Mouse (Mus musculus) skeletal muscle tissue, adult 2 months (tissue): Measurements from ENCODE around the gene Slc5a4a.
A peak's percentile ranks its signal among the peaks of the same experiment; 100 is the strongest.

ENCODE experiments used
- DNase-seq: peaks from one replicate; pipeline ENCODE4 v3.0.0-alpha.2; 2012; ENCODE audit warnings: low read depth, low spot score

Gene Slc5a4a

DNA sequence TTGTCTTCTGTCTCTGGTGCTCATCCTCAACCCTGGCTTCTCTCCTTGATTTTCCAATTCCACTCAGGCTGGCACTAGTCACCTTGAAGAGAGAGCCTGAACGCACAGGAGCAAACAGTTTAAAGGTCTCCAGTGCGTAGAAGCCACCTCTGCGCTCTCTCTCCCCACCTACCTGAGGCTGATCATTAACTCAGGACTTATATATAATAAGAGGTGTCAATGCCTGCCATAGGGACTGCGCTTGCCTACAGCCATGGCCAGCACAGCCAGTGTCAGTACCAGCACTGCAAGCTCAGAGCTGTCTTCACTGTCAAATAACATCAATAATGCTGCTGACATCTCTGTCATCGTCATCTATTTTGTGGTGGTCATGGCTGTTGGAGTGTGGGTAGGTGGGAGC lies at the start of gene Slc5a4a:
Gene Slc5a4a, plus strand, starts transcription at position 174 of the 400 bp plus-strand sequence.
- no peak for DNase-seq

DNA sequence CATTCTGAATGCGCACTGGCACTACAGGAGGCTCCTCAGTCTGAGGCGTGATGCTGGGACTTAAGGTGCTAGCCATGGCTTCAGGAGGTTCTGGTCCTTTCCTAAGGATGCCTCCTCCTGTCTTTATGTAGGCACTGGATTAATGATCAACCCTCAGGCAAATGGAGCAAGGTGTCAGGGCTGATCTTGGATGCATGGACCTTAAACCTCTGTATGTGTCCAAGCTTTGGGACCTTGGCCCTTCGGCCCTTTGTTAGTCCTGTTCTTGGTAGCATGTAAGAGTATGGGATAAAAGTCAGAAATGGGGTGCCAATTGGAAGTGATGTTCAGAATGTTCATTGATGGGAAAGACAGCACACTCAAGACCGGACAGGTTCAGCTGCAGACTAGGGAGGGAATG lies 36.4 kb upstream of the Slc5a4a start, which contains the start of gene Slc5a4b:
Gene Slc5a4b, minus strand, starts transcription at position 101 of the 400 bp plus-strand sequence.
- DNase-seq, result no peak

GRCm38 (mm10) chr10:76117966-76118365 lies 29.3 kb upstream of the Slc5a4a start:
- peak; percentile 3 for DNase-seq

GRCm38 (mm10) chr10:76118741-76119140 lies 28.5 kb upstream of the Slc5a4a start:
- DNase-seq, result no peak

GRCm38 (mm10) chr10:76120124-76120711 lies 27.0 kb upstream of the Slc5a4a start:
- no peak for DNase-seq

DNA sequence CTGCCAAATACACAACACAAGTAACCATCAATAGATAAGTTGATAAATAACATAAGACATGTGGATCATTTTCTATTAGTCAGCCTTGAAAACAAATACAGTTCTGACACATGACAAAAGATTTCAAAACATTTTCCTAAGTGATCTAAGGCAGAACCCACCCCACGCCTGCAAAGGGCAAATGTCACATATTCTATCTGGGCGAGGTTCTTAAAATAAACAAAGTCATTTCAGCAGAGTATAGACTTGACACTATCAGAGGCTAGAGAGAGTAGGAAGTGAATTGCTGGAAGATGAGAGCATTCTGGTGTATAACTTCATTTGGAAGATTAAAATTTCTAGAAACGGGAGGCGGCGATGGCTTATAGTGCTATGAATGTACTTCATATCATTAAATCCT lies 25.8 kb upstream of the Slc5a4a start:
- DNase-seq, result no peak

DNA sequence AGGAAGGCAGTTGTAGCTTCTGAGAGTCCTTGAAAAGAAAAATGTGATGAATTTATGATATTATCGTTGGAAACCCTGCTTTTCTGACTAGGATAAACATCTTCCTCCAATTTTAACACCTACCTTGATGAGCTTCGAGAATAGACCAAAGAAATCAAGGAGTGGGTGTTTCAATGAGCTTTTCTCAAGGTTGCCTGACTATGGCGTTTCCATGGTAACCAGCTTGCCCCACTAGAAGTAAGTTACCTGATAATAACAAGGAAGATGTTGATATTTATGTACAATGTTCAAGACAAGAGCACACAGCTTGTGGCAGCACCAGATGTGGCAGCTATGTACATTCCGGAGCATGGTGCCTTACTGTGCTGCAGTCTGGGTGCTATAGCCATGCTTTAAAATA lies 14.7 kb upstream of the Slc5a4a start:
- DNase-seq, result no peak

DNA sequence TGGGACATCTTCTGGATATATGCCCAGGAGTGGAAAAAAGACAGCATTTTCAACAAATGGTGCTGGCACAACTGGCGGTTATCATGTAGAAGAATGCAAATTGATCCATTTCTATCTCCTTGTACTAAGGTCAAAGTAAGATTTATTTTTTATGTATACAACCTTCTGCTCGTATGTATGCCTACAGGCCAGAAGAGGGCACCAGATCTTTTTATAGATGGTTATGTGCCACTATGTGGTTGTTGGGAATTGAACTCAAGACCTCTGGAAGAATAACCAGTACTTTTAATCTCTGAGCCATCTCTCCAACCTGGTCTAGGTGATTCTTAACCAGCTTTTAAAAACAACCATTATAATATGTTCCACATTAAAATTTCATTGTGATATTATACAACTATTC lies 10.9 kb upstream of the Slc5a4a start:
- no peak for DNase-seq

GRCm38 (mm10) chr10:76146846-76147245 lies 405 bp upstream of the Slc5a4a start:
- DNase-seq, result no peak

DNA sequence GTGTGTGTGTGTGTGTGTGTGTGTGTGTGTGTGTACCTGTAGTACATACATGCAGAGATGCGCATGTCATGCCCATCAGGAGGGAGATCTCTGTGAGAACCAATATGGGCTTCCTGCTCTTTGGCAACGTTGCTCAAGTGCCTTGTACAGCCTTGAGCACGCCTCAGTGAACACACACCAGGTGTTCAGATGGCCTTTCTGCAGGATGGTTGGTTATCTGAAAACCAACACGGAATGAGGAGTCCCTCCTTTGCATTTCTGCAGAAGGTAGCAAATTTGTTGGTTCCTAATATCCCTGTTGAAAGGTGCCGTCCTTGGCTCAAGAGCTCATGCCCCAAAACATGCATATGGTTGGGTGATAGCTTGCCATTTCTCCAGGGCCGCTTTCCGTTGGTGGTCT lies 8.7 kb downstream of the Slc5a4a start:
- DNase-seq, result no peak

DNA sequence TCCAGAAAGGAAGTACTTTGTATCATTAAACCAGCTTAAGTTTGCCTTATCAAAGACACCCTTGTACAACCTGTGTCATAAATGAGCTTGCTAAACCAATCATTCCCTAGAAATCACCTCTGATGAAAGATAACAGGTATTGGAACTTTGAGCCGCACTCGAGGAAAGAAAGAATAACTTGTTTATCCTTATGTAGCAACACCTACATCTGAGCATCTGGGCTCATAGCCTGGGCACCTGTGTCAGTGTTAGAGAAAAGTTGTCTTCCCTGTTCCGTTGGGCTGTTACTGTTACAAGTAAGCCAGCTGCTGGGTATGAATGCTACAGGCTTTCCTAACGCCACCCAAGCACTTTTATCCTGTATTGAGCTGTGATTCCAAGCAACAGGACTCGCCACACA lies 10.3 kb downstream of the Slc5a4a start:
- DNase-seq, result no peak

DNA sequence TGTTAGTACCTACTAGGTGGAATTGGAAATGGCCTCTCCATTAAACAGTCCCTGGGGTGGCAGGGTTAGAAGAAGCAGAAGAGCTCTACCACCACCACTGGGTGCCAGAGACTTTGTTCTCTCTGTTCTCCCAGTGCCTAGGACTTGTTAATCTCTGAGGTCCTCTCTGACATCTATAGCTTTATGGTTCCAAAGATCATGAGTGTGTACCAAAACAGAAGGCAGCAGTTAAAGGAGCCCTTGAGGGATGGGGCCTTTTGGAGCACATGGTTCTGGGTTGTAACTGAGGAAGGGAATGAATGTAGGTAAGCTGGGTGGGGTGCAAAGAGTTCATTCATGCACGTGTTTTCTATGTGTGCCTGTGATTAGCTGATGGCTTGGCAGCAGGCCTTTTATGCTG lies 10.8 kb downstream of the Slc5a4a start:
- no peak for DNase-seq

GRCm38 (mm10) chr10:76174899-76175298 lies 27.6 kb downstream of the Slc5a4a start:
- DNase-seq, result no peak

DNA sequence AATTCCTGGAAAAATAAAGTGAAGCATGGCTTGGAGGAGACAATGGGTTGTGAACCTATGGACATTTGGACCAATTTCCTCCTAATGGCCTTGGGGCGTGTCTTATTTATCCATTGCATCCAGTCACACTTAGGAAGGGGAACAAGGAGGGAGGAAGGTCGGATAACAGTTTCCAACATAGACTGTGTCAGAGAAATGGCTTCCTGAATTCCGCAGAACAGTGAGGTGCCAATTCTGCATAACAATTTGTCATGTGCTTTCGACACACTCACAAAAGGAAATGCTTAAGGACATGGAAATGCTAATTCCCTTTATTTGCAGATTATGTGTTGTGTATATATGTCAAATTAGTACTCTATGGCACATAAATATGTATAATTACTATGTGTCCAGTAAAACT lies 38.0 kb downstream of the Slc5a4a start:
- DNase-seq, result no peak

- no peak for DNase-seq
Measured at GRCm38 (mm10) chr10:76188010-76188409, 40.8 kb downstream of the Slc5a4a start.

- no peak for DNase-seq
Measured at GRCm38 (mm10) chr10:76201416-76201815, 54.2 kb downstream of the Slc5a4a start.

DNA sequence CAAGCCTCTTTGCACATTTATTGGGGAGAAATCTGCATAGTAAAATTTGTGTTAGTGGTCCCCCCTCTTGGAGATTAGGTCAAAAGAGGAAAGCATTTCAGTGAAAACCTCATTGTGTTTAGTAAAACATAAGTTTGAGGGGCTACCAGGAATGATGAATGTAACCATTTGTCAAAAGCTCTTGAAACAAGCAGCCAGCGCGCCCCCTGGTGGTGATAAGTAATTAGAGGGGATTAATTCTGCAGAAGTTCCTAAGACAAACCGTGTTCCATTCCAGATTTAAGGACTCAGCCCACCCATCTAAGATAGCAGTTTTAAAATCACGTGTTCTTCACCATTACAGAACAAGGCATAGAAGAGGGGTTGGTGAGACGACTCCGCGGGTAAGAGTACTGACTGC lies 54.7 kb downstream of the Slc5a4a start:
- DNase-seq, result peak; percentile 30

DNA sequence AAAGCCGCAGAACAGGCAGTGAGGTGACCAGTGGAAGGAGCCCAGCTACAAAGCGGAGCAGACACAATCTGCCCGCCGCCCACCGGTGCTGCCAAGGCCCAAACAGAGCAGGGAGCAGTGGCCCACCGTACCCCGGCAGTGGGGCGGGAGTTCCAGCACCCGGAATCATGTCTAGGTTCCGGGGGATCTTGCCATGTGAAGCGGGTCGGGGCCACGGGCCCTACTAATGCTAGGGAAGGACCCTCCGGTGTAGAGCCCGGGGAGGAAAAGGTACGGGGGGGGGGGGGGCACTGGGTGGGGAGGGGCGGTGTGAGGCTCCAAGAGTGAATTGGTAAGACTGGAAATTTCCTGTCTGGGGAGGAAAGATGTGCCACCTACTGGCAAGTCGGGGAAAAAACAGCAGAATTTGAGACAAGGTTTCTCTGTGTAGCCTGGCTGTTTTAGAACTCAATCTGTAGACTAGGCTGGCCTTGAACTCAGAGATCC lies 56.6 kb downstream of the Slc5a4a start:
- DNase-seq, result no peak

GRCm38 (mm10) chr10:76207262-76207796 lies 60.1 kb downstream of the Slc5a4a start:
- no peak for DNase-seq

DNA sequence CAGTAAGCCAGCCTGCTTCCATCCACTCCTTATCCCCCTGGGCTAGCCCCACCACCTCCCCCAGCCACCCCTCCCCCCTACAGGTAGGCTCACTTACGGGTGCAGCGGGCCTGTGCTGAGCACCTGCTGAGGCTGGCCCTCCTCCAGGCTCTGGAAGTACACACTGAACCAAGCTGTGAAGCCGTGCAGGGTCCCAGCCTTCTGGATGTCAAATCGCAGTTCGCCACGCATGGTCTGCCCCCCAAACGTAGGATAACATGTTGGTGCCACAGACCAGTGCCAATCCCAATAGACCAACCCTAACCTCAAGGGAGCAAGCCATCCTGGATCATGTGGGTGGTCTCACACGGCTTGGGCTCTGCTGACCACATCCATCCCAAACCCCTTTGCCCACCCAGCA lies 62.0 kb downstream of the Slc5a4a start:
- DNase-seq, result no peak

DNA sequence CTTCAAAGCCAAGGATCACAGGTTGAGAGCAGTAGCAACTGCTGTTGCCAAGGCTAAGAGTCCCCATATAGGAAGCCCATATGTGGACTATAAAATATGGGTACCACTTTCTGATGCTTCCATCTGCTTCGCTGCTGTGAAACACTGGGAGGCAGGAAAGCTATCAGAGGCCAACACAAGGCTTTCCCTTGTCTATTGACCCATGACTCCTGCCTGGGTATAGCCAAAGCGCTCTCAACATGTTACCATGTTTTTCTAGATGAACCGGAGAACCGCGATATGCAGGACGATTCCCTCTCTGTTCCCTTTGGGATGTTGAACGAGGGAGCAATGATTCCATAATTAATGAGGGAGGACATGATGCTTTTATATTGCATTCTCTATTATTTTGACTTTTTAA lies 63.6 kb downstream of the Slc5a4a start:
- no peak for DNase-seq

GRCm38 (mm10) chr10:76212121-76212520 lies 64.9 kb downstream of the Slc5a4a start:
- DNase-seq, result no peak

GRCm38 (mm10) chr10:76214161-76214560 lies 66.9 kb downstream of the Slc5a4a start:
- DNase-seq, result no peak

DNA sequence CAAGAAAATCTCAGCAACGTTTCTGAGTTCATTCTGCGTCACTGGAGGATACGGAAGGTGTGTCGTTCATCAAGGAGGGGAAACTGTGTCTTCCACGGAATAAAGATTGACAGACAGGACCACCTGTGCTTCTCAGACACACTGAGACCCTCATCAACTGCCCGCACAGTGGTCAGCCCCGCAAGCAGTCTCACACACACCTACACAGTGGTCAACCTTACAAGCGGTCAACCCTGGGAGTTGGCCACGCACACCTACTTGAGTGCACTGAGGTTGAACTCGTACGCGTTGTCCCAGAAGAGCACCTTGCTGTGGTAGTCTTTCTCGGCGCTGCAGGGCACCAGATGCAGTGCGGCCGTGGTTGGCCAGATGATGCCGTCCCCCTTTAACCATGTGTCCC lies 69.8 kb downstream of the Slc5a4a start:
- no peak for DNase-seq
